8 mouse cellular contexts compared by ENCODE assay signal in genomic region chr7:110156712-110157260, GRCm38 (mm10). TPM values are rescaled to one million over a fixed set of nuclear protein-coding genes. Genes with fewer than 3 reads are reported as not detected.
DNase-seq lines count a peak whose midpoint lies in the region; ATAC-seq and TF ChIP-seq lines count a peak whose summit lies in the region.

No protein-coding gene starts in this region.

- peak; percentile 38 to 71 for DNase-seq in adrenal gland, adult (ENCODE audit: inconsistent age in 2 of 2, low spot score in 1 of 2)
- DNase-seq in adrenal gland, adult 8-10 months = no peak
- peak; percentile 31 for DNase-seq in CH12.LX (ENCODE audit: extremely low read depth)
- peak; percentile 10 for DNase-seq in lung, adult 2 months
- DNase-seq in frontal cortex, postnatal 10 days (ENCODE audit: low spot score in 2 of 2) = no peak
- DNase-seq in forebrain, embryonic 11.5 days (ENCODE audit: low spot score) = no peak
- no peak for DNase-seq in cerebellum, adult 8-10 months

- dilution Hi-C loops in CH12.LX (cut with MboI; ENCODE audit: extremely low pct_ligation_motif_present, extremely low pct_unique_long_range_greater_than_20kb, low sequenced_read_pairs) = no loop called here

- no peak for TF ChIP-seq POLR2A in CH12.LX (IDR thresholded peaks at IDR 0.05; ENCODE audit: low read depth, low read length)
- no peak for TF ChIP-seq POLR2A in lung, adult 2 months (IDR thresholded peaks at IDR 0.05; ENCODE audit: borderline replicate concordance, extremely low read depth, low read depth, low read length)

- TF ChIP-seq EP300 in CH12.LX (IDR thresholded peaks at IDR 0.05; ENCODE audit: low read length) = no peak

- no peak for TF ChIP-seq RAD21 in CH12.LX (IDR thresholded peaks at IDR 0.05; ENCODE audit: low read depth, low read length)

- no peak overlapping the region for H3K4me2 ChIP-seq in CH12.LX (ENCODE audit: insufficient read depth, low read depth, poor library complexity, severe bottlenecking)
- H3K4me2 ChIP-seq in heart, embryonic 16.5 days (ENCODE audit: low read depth, low read length) = peak overlapping the region; percentile 51
- H3K4me2 ChIP-seq in forebrain, embryonic 11.5 days (ENCODE audit: low read depth, low read length, severe bottlenecking) = no peak overlapping the region

- ATAC-seq in heart, embryonic 16.5 days (replicated peaks; ENCODE audit: extremely low read depth, insufficient read depth, low FRiP score) = peak; percentile 89
- no peak for ATAC-seq in forebrain, embryonic 11.5 days (replicated peaks; ENCODE audit: low FRiP score)

- no peak overlapping the region; the same call in 1 of the 2 replicates for H3K9ac ChIP-seq in CH12.LX (ENCODE audit: insufficient read depth, low read depth)
- H3K9ac ChIP-seq in heart, embryonic 16.5 days (ENCODE audit: low read length) = peak overlapping the region; percentile 63
- H3K9ac ChIP-seq in forebrain, embryonic 11.5 days (ENCODE audit: low read length) = no peak overlapping the region

- peaks cover 13 to 43% of the 10 kb centered on the region in 2 experiments for H3K4me1 ChIP-seq in CH12.LX (ENCODE audit: control insufficient read depth in 1 of 2, insufficient read depth in 2 of 2)
- peaks cover 21% of the 10 kb centered on the region for H3K4me1 ChIP-seq in heart, embryonic 16.5 days (ENCODE audit: control insufficient read depth, insufficient read depth, low read length)
- H3K4me1 ChIP-seq in lung, adult 2 months (ENCODE audit: control insufficient read depth, insufficient read depth, low read length) = peaks cover 5% of the 10 kb centered on the region
- H3K4me1 ChIP-seq in forebrain, embryonic 11.5 days (replicated peaks; ENCODE audit: control insufficient read depth, insufficient read depth, low read length) = no peaks in the 10 kb centered on the region

- H3K27ac ChIP-seq in CH12.LX (ENCODE audit: insufficient read depth, low read depth) = no peak overlapping the region
- H3K27ac ChIP-seq in heart, embryonic 16.5 days (ENCODE audit: low read length) = peak overlapping the region; percentile 94
- no peak overlapping the region for H3K27ac ChIP-seq in forebrain, embryonic 11.5 days (ENCODE audit: low read depth, low read length)

- no peaks in the 10 kb centered on the region for H3K79me2 ChIP-seq in CH12.LX (replicated peaks; ENCODE audit: control insufficient read depth, extremely low read depth, insufficient read depth, poor library complexity, severe bottlenecking)

- TF ChIP-seq CTCF in CH12.LX (conservative IDR thresholded peaks at IDR 0.05 in 1 of 2, IDR thresholded peaks at IDR 0.05 in 1 of 2; ENCODE audit: low read depth in 2 of 2, low read length in 2 of 2) = no peak
- TF ChIP-seq CTCF in lung, adult 2 months (IDR thresholded peaks at IDR 0.05; ENCODE audit: insufficient read depth, low read length) = no peak

- no peaks in the 10 kb centered on the region for H3K27me3 ChIP-seq in CH12.LX (replicated peaks)
- H3K27me3 ChIP-seq in heart, embryonic 16.5 days (ENCODE audit: control insufficient read depth, insufficient read depth, low read length) = no peaks in the 10 kb centered on the region
- H3K27me3 ChIP-seq in forebrain, embryonic 11.5 days (ENCODE audit: control insufficient read depth, insufficient read depth, low read length) = no peaks in the 10 kb centered on the region

- in situ Hi-C loops in CH12.LX (cut with MboI; ENCODE audit: low pct_ligation_motif_present, low pct_unique_long_range_greater_than_20kb, low sequenced_read_pairs) = loop anchor here (25.0 kb wide), 1 partner anchor 281 kb away; no protein-coding TSS in a partner anchor

- no peaks in the 10 kb centered on the region for H3K9me3 ChIP-seq in CH12.LX (replicated peaks; ENCODE audit: low read length)
- no peaks in the 10 kb centered on the region for H3K9me3 ChIP-seq in heart, embryonic 16.5 days (replicated peaks; ENCODE audit: control insufficient read depth, low read length)
- no peaks in the 10 kb centered on the region for H3K9me3 ChIP-seq in forebrain, embryonic 11.5 days (ENCODE audit: control insufficient read depth, low read length)

- no peak overlapping the region for H3K4me3 ChIP-seq in CH12.LX (replicated peaks in 1 of 3; ENCODE audit: low read depth in 2 of 3, low read length in 2 of 3, poor library complexity in 1 of 3)
- H3K4me3 ChIP-seq in heart, embryonic 16.5 days (ENCODE audit: low read length) = no peak overlapping the region
- no peak overlapping the region for H3K4me3 ChIP-seq in lung, adult 2 months (replicated peaks; ENCODE audit: extremely low read depth, low read depth, low read length)
- H3K4me3 ChIP-seq in forebrain, embryonic 11.5 days (ENCODE audit: low read depth, low read length) = no peak overlapping the region

- no peaks in the 10 kb centered on the region for H3K36me3 ChIP-seq in CH12.LX (replicated peaks in 1 of 2; ENCODE audit: control insufficient read depth in 1 of 2, insufficient read depth in 1 of 2, low read length in 1 of 2)
- H3K36me3 ChIP-seq in heart, embryonic 16.5 days (ENCODE audit: control insufficient read depth, insufficient read depth) = no peaks in the 10 kb centered on the region
- H3K36me3 ChIP-seq in forebrain, embryonic 11.5 days (ENCODE audit: control insufficient read depth, insufficient read depth, low read length) = no peaks in the 10 kb centered on the region

- 1% methylated on average over 4 of the region's 4 CpGs for WGBS in heart, embryonic 16.5 days
- WGBS in lung, adult 2 months = 25% methylated on average over 4 of the region's 4 CpGs
- WGBS in forebrain, embryonic 11.5 days = 77% methylated on average over 4 of the region's 4 CpGs

TF ChIP-seq in CH12.LX, 34 proteins besides CTCF, POLR2A, EP300 and RAD21:
- no peak for TF ChIP-seq MAFK (IDR thresholded peaks at IDR 0.05; ENCODE audit: insufficient replicate concordance, low read length)
- no peak for TF ChIP-seq PAX5 (IDR thresholded peaks at IDR 0.05; ENCODE audit: low read length)
- no peak for TF ChIP-seq E2F4 (IDR thresholded peaks at IDR 0.05; ENCODE audit: insufficient replicate concordance, low read depth, low read length)
- no peak for TF ChIP-seq USF1 (IDR thresholded peaks at IDR 0.05; ENCODE audit: low read depth, low read length)
- no peak for TF ChIP-seq KAT2A (IDR thresholded peaks at IDR 0.05; ENCODE audit: insufficient replicate concordance, low read length)
- TF ChIP-seq BHLHE40 (IDR thresholded peaks at IDR 0.05; ENCODE audit: low read depth, low read length) = no peak
- TF ChIP-seq ETS1 (conservative IDR thresholded peaks at IDR 0.05; ENCODE audit: low read depth, low read length) = no peak
- no peak for TF ChIP-seq CHD2 (IDR thresholded peaks at IDR 0.05; ENCODE audit: low read length)
- TF ChIP-seq ZNF384 (IDR thresholded peaks at IDR 0.05; ENCODE audit: low read depth, low read length) = no peak

RNA-seq across cellular contexts. Expression of gene Wee1, which starts 34.9 kb away (rescaled TPM):
- total RNA-seq in adrenal gland, adult 8-10 months (2022) = 10 to 100 TPM in 3 of 4 experiments, 1 to 10 TPM in 1; 9.8 to 16.5 (median 13.3) TPM
- total RNA-seq in CH12.LX (2012; rRNA removed) (10.1 and 12.3 TPM in 2 replicates), CH12.LX (2014; rRNA removed) (12.2 and 14.2 TPM in 2 replicates)
- 26.9 and 30.3 TPM in 2 replicates for polyA plus RNA-seq in CH12.LX (2012; ENCODE audit: insufficient read length, low read depth)
- polyA plus RNA-seq in heart, embryonic 16.5 days (2015; fragmentation: Nextera tagmentation; extraction: Ambion mirVana) = 20.8 and 20.9 TPM in 2 replicates
- polyA plus RNA-seq in lung, adult 2 months (2012; rRNA removed) = 2.9 and 5.9 TPM in 2 replicates
- polyA plus RNA-seq in forebrain, embryonic 11.5 days (2014; fragmentation: Nextera tagmentation; extraction: Ambion mirVana) = 42.3 and 45.6 TPM in 2 replicates

Comparison
In these comparisons a context has a peak if more than half of its experiments do, and no peak if none do; other contexts are left out.
1. DNase-seq: peak in adrenal gland, adult (2 of 2), CH12.LX (single experiment) and lung, adult 2 months (single experiment); none in adrenal gland, adult 8-10 months (single experiment), frontal cortex, postnatal 10 days (0 of 2), forebrain, embryonic 11.5 days (single experiment) and cerebellum, adult 8-10 months (single experiment).